Mouse (Mus musculus) brain, embryonic 18.5 days (tissue): ENCODE data around the gene Btbd9.

Source experiments
- DNase-seq: peaks from one replicate; pipeline ENCODE4 v3.0.0-alpha.2; 2012; ENCODE audit warnings: low read depth, low spot score

Gene Btbd9

GRCm38 (mm10) chr17:30244651-30245307 lies 331.5 kb downstream of the Btbd9 start:
- DNase-seq: no peak

GRCm38 (mm10) chr17:30243540-30243939 lies 332.7 kb downstream of the Btbd9 start:
- DNase-seq: no peak

GRCm38 (mm10) chr17:30242647-30243046 lies 333.6 kb downstream of the Btbd9 start:
- DNase-seq: no peak

GRCm38 (mm10) chr17:30241720-30242322 lies 334.5 kb downstream of the Btbd9 start:
- peak; percentile 20 for DNase-seq

GRCm38 (mm10) chr17:30241061-30241460 lies 335.2 kb downstream of the Btbd9 start:
- DNase-seq: no peak

GRCm38 (mm10) chr17:30240659-30241058 lies 335.6 kb downstream of the Btbd9 start:
- DNase-seq: no peak

GRCm38 (mm10) chr17:30239458-30239857 lies 336.8 kb downstream of the Btbd9 start:
- DNase-seq: no peak

- no peak for DNase-seq
These were observed 338.7 kb downstream of the Btbd9 start for GRCm38 (mm10) chr17:30237600-30237999.

- DNase-seq: peak; percentile 22
These were observed 339.7 kb downstream of the Btbd9 start for GRCm38 (mm10) chr17:30236611-30237010.

- DNase-seq: no peak
These were observed 340.9 kb downstream of the Btbd9 start for GRCm38 (mm10) chr17:30235380-30235779.

GRCm38 (mm10) chr17:30232698-30233097 lies 343.6 kb downstream of the Btbd9 start:
- no peak for DNase-seq

GRCm38 (mm10) chr17:30231483-30231882 lies 344.8 kb downstream of the Btbd9 start:
- no peak for DNase-seq

GRCm38 (mm10) chr17:30230428-30230827 lies 345.9 kb downstream of the Btbd9 start:
- no peak for DNase-seq

GRCm38 (mm10) chr17:30228439-30229215 lies 347.7 kb downstream of the Btbd9 start:
- DNase-seq: no peak

GRCm38 (mm10) chr17:30225030-30225740 lies 351.1 kb downstream of the Btbd9 start:
- DNase-seq: no peak

GRCm38 (mm10) chr17:30222837-30223236 lies 353.5 kb downstream of the Btbd9 start:
- DNase-seq: no peak

- DNase-seq: no peak
These were observed 353.9 kb downstream of the Btbd9 start for GRCm38 (mm10) chr17:30222361-30222760.

GRCm38 (mm10) chr17:30221677-30222076 lies 354.6 kb downstream of the Btbd9 start:
- no peak for DNase-seq

- DNase-seq: no peak
These were observed 360.5 kb downstream of the Btbd9 start for GRCm38 (mm10) chr17:30215741-30216140.

- no peak for DNase-seq
These were observed 361.9 kb downstream of the Btbd9 start for GRCm38 (mm10) chr17:30214393-30214792.

- no peak for DNase-seq
These were observed 362.9 kb downstream of the Btbd9 start for GRCm38 (mm10) chr17:30213371-30213770.

- no peak for DNase-seq
These were observed 363.6 kb downstream of the Btbd9 start for GRCm38 (mm10) chr17:30212647-30213046.
